Mouse (Mus musculus): ENCODE measurements around the gene Yes1. TPM values are rescaled to one million over a fixed set of nuclear protein-coding genes. Genes with fewer than 3 reads are reported as not detected.
"Not testable (repeated sequence)": the region's sequence is repeated elsewhere in the genome, so short reads cannot be mapped to it uniquely, and the experiment has no call there.

Gene Yes1
- polyA plus RNA-seq, 1 experiment from 2014 or later: 28.0 TPM

- DNase-seq (ENCODE audit: low spot score); H3K9me3 ChIP-seq (replicated peaks); H3K27me3 ChIP-seq (ENCODE audit: low read depth, poor library complexity, severe bottlenecking); H3K27ac ChIP-seq (replicated peaks); H3K36me3 ChIP-seq; H3K4me3 ChIP-seq: not testable (repeated sequence)
- WGBS: 88% methylated on average over 7 of the region's 7 CpGs
- H3K4me1 ChIP-seq: peaks cover 13% of the 10 kb centered on the region
These were observed 5.5 kb downstream of the Yes1 start for GRCm38 (mm10) chr5:32616489-32616888.

- no peaks in the 10 kb centered on the region for H3K9me3 ChIP-seq (replicated peaks)
- H3K36me3 ChIP-seq: peaks cover 2% of the 10 kb centered on the region; the same call in 1 of the 2 replicates
- no peak for DNase-seq (ENCODE audit: low spot score)
- no peak overlapping the region for H3K4me3 ChIP-seq
- H3K27me3 ChIP-seq (ENCODE audit: low read depth, poor library complexity, severe bottlenecking): no peaks in the 10 kb centered on the region
- 91% methylated on average over 1 of the region's 1 CpGs for WGBS
- H3K4me1 ChIP-seq: peaks cover 4% of the 10 kb centered on the region; the same call in 1 of the 2 replicates
- no peak overlapping the region for H3K27ac ChIP-seq (replicated peaks)
These were observed 6.9 kb downstream of the Yes1 start for GRCm38 (mm10) chr5:32617851-32618250.

- no peak overlapping the region for H3K27ac ChIP-seq (replicated peaks)
- H3K9me3 ChIP-seq (replicated peaks): no peaks in the 10 kb centered on the region
- no peaks in the 10 kb centered on the region for H3K4me1 ChIP-seq
- H3K36me3 ChIP-seq: peaks cover 2% of the 10 kb centered on the region; the same call in 1 of the 2 replicates
- no peak for DNase-seq (ENCODE audit: low spot score)
- no peaks in the 10 kb centered on the region for H3K27me3 ChIP-seq (ENCODE audit: low read depth, poor library complexity, severe bottlenecking)
- no peak overlapping the region for H3K4me3 ChIP-seq
These were observed 12.7 kb downstream of the Yes1 start for GRCm38 (mm10) chr5:32623649-32624048.

- Histone ChIP-seq H3K9me3 (replicated peaks) (no peaks in the 10 kb centered on the region), H3K4me1 (no peaks in the 10 kb centered on the region), H3K27me3 (ENCODE audit: low read depth, poor library complexity, severe bottlenecking) (no peaks in the 10 kb centered on the region), H3K4me3 (no peak overlapping the region), H3K27ac (replicated peaks) (no peak overlapping the region), H3K36me3 (peaks cover 2% of the 10 kb centered on the region; the same call in 1 of the 2 replicates)
- no peak for DNase-seq (ENCODE audit: low spot score)
- 94% methylated on average over 2 of the region's 2 CpGs for WGBS
These were observed 13.8 kb downstream of the Yes1 start for GRCm38 (mm10) chr5:32624777-32625176.

- 0 out of 2 replicates have a peak, but pooled peaks cover 3% of the 10 kb centered on the region for H3K9me3 ChIP-seq (replicated peaks)
- no peaks in the 10 kb centered on the region for H3K36me3 ChIP-seq
- H3K4me3 ChIP-seq: no peak overlapping the region
- no peak overlapping the region for H3K27ac ChIP-seq (replicated peaks)
- DNase-seq (ENCODE audit: low spot score): no peak
- H3K27me3 ChIP-seq (ENCODE audit: low read depth, poor library complexity, severe bottlenecking): no peaks in the 10 kb centered on the region
- H3K4me1 ChIP-seq: no peaks in the 10 kb centered on the region
These were observed 22.2 kb downstream of the Yes1 start for GRCm38 (mm10) chr5:32633185-32633584.

GRCm38 (mm10) chr5:32657386-32657785, 46.4 kb downstream of the Yes1 start:
- Histone ChIP-seq H3K4me1 (no peaks in the 10 kb centered on the region), H3K36me3 (peaks cover 36% of the 10 kb centered on the region), H3K4me3 (no peak overlapping the region), H3K9me3 (replicated peaks) (no peaks in the 10 kb centered on the region), H3K27me3 (ENCODE audit: low read depth, poor library complexity, severe bottlenecking) (no peaks in the 10 kb centered on the region), H3K27ac (replicated peaks) (no peak overlapping the region)
- WGBS: 66% methylated on average over 1 of the region's 1 CpGs
- DNase-seq (ENCODE audit: low spot score): no peak

- no peaks in the 10 kb centered on the region for H3K4me1 ChIP-seq
- DNase-seq (ENCODE audit: low spot score): no peak
- 57% methylated on average over 2 of the region's 2 CpGs for WGBS
- H3K27me3 ChIP-seq (ENCODE audit: low read depth, poor library complexity, severe bottlenecking): no peaks in the 10 kb centered on the region
- H3K9me3 ChIP-seq (replicated peaks): no peaks in the 10 kb centered on the region
- peaks cover 14% of the 10 kb centered on the region for H3K36me3 ChIP-seq
- H3K27ac ChIP-seq (replicated peaks): no peak overlapping the region
- no peak overlapping the region for H3K4me3 ChIP-seq
These were observed 71.5 kb downstream of the Yes1 start for GRCm38 (mm10) chr5:32682475-32682874.

GRCm38 (mm10) chr5:32693411-32693810, 82.4 kb downstream of the Yes1 start:
- Histone ChIP-seq H3K27me3 (ENCODE audit: low read depth, poor library complexity, severe bottlenecking) (no peaks in the 10 kb centered on the region), H3K4me1 (no peaks in the 10 kb centered on the region), H3K9me3 (replicated peaks) (no peaks in the 10 kb centered on the region), H3K4me3 (no peak overlapping the region), H3K27ac (replicated peaks) (no peak overlapping the region), H3K36me3 (no peaks in the 10 kb centered on the region)
- no peak for DNase-seq (ENCODE audit: low spot score)
- 63% methylated on average over 2 of the region's 2 CpGs for WGBS

GRCm38 (mm10) chr5:32697208-32697867, 86.4 kb downstream of the Yes1 start:
- no peaks in the 10 kb centered on the region for H3K36me3 ChIP-seq
- H3K27ac ChIP-seq (replicated peaks): no peak overlapping the region
- H3K4me1 ChIP-seq: no peaks in the 10 kb centered on the region
- WGBS: 78% methylated on average over 5 of the region's 5 CpGs
- H3K27me3 ChIP-seq (ENCODE audit: low read depth, poor library complexity, severe bottlenecking): no peaks in the 10 kb centered on the region
- no peak overlapping the region for H3K4me3 ChIP-seq
- H3K9me3 ChIP-seq (replicated peaks): no peaks in the 10 kb centered on the region
- no peak for DNase-seq (ENCODE audit: low spot score)

GRCm38 (mm10) chr5:32706226-32706780, 95.3 kb downstream of the Yes1 start:
- H3K4me1 ChIP-seq: no peaks in the 10 kb centered on the region
- 88% methylated on average over 2 of the region's 2 CpGs for WGBS
- no peaks in the 10 kb centered on the region for H3K9me3 ChIP-seq (replicated peaks)
- no peak for DNase-seq (ENCODE audit: low spot score)
- H3K4me3 ChIP-seq: no peak overlapping the region
- no peaks in the 10 kb centered on the region for H3K36me3 ChIP-seq
- no peaks in the 10 kb centered on the region for H3K27me3 ChIP-seq (ENCODE audit: low read depth, poor library complexity, severe bottlenecking)
- no peak overlapping the region for H3K27ac ChIP-seq (replicated peaks)

- H3K4me1 ChIP-seq: peaks cover 6% of the 10 kb centered on the region; the same call in 1 of the 2 replicates
- DNase-seq (ENCODE audit: low spot score): no peak
- H3K4me3 ChIP-seq: no peak overlapping the region
- H3K9me3 ChIP-seq (replicated peaks): no peaks in the 10 kb centered on the region
- no peak overlapping the region for H3K27ac ChIP-seq (replicated peaks)
- WGBS: 78% methylated on average over 5 of the region's 5 CpGs
- H3K27me3 ChIP-seq (ENCODE audit: low read depth, poor library complexity, severe bottlenecking): no peaks in the 10 kb centered on the region
- no peaks in the 10 kb centered on the region for H3K36me3 ChIP-seq
These were observed 100.5 kb downstream of the Yes1 start for GRCm38 (mm10) chr5:32711485-32711884.

GRCm38 (mm10) chr5:32712221-32713041, 101.5 kb downstream of the Yes1 start:
- Histone ChIP-seq H3K4me3 (peak overlapping the region; percentile 66; the same call in 1 of the 2 replicates), H3K4me1 (peaks cover 6% of the 10 kb centered on the region; the same call in 1 of the 2 replicates), H3K27ac (replicated peaks) (no peak overlapping the region), H3K27me3 (ENCODE audit: low read depth, poor library complexity, severe bottlenecking) (no peaks in the 10 kb centered on the region), H3K36me3 (no peaks in the 10 kb centered on the region), H3K9me3 (replicated peaks) (no peaks in the 10 kb centered on the region)
- DNase-seq (ENCODE audit: low spot score): no peak
- 66% methylated on average over 4 of the region's 4 CpGs for WGBS

Data from midbrain, embryonic 10.5 days (tissue).